Mouse (Mus musculus) B cell, adult 2 months (primary cell): Measurements from ENCODE around the gene Dlx4.

Experiments used
- DNase-seq, 2 experiments: peaks; one replicate each; pipeline ENCODE4 v3.0.0; 2022

Dlx4 gene

GRCm38 (mm10) chr11:95145851-95146403, at the start of gene Dlx4:
Dlx4 (minus strand) TSS chr11:95146263.
- peak; percentile 25 to 32 for DNase-seq

- no peak for DNase-seq
Observed at GRCm38 (mm10) chr11:95189863-95190262, 43.8 kb upstream of the Dlx4 start.

GRCm38 (mm10) chr11:95186826-95187225, 40.8 kb upstream of the Dlx4 start:
- no peak for DNase-seq

GRCm38 (mm10) chr11:95185700-95186099, 39.6 kb upstream of the Dlx4 start:
- no peak for DNase-seq

- no peak for DNase-seq
Observed at GRCm38 (mm10) chr11:95184561-95184960, 38.5 kb upstream of the Dlx4 start.

- DNase-seq, result no peak
Observed at GRCm38 (mm10) chr11:95179311-95179710, 33.2 kb upstream of the Dlx4 start.

GRCm38 (mm10) chr11:95165857-95166256, 19.8 kb upstream of the Dlx4 start:
- no peak for DNase-seq

- no peak for DNase-seq
Observed at GRCm38 (mm10) chr11:95161708-95162107, 15.6 kb upstream of the Dlx4 start.

- peak; percentile 24 to 35 for DNase-seq
Observed at GRCm38 (mm10) chr11:95160693-95161092, 14.6 kb upstream of the Dlx4 start.

GRCm38 (mm10) chr11:95159763-95160371, 13.8 kb upstream of the Dlx4 start:
- DNase-seq, result no peak

GRCm38 (mm10) chr11:95157872-95158271, 11.8 kb upstream of the Dlx4 start:
- DNase-seq, result no peak

- DNase-seq, result no peak
Observed at GRCm38 (mm10) chr11:95157356-95157755, 11.3 kb upstream of the Dlx4 start.

GRCm38 (mm10) chr11:95155511-95155910, 9.4 kb upstream of the Dlx4 start:
- no peak for DNase-seq

GRCm38 (mm10) chr11:95153681-95154080, 7.6 kb upstream of the Dlx4 start:
- no peak for DNase-seq

- no peak for DNase-seq
Observed at GRCm38 (mm10) chr11:95153116-95153515, 7.1 kb upstream of the Dlx4 start.

GRCm38 (mm10) chr11:95150269-95151049, 4.4 kb upstream of the Dlx4 start:
- DNase-seq, result no peak

- DNase-seq, result no peak
Observed at GRCm38 (mm10) chr11:95149462-95150268, 3.6 kb upstream of the Dlx4 start.

GRCm38 (mm10) chr11:95148754-95149153, 2.7 kb upstream of the Dlx4 start:
- DNase-seq, result no peak

- peak in 1 of 2 experiments; percentile 14 for DNase-seq
Observed at GRCm38 (mm10) chr11:95144946-95145483, 1.0 kb downstream of the Dlx4 start.

GRCm38 (mm10) chr11:95144091-95144945, 1.7 kb downstream of the Dlx4 start:
- no peak for DNase-seq

GRCm38 (mm10) chr11:95143663-95144062, 2.4 kb downstream of the Dlx4 start:
- no peak for DNase-seq

GRCm38 (mm10) chr11:95142980-95143575, 3.0 kb downstream of the Dlx4 start:
- no peak for DNase-seq
